Mouse (Mus musculus): ENCODE measurements at regions not wholly inside any gene's neighbourhood (a gene's known extent, or its start where the extent isn't known, plus 50 kb on each side); places are given as distances from the start of the nearest gene placed in this dataset.

- TF ChIP-seq GATA1 (IDR thresholded peaks at IDR 0.05; ENCODE audit: borderline replicate concordance, low read length) (no peak), FLI1 (IDR thresholded peaks at IDR 0.05; ENCODE audit: low read length) (no peak)
Observed at GRCm38 (mm10) chr14:31954945-31955344, 73.8 kb upstream of the Galnt15 start.
